Mouse (Mus musculus) T-cell, adult 66 days (primary cell): Measurements from ENCODE around the gene Acad12. TPM values are rescaled to one million over a fixed set of nuclear protein-coding genes. Genes with fewer than 3 reads are reported as not detected.

ENCODE experiments used
- total RNA-seq, 2 experiments: library from RNA; stranded (reverse); gene quantifications; 3 replicates in 1 of 2; 4 replicates in 1 of 2; pipeline ENCODE4 v1.2.4; 2023

Acad12 gene
- 10 to 100 TPM in 1 of 2 experiments, 1 to 10 TPM in 1; 10.0 to 14.7 TPM for total RNA-seq

DNA sequence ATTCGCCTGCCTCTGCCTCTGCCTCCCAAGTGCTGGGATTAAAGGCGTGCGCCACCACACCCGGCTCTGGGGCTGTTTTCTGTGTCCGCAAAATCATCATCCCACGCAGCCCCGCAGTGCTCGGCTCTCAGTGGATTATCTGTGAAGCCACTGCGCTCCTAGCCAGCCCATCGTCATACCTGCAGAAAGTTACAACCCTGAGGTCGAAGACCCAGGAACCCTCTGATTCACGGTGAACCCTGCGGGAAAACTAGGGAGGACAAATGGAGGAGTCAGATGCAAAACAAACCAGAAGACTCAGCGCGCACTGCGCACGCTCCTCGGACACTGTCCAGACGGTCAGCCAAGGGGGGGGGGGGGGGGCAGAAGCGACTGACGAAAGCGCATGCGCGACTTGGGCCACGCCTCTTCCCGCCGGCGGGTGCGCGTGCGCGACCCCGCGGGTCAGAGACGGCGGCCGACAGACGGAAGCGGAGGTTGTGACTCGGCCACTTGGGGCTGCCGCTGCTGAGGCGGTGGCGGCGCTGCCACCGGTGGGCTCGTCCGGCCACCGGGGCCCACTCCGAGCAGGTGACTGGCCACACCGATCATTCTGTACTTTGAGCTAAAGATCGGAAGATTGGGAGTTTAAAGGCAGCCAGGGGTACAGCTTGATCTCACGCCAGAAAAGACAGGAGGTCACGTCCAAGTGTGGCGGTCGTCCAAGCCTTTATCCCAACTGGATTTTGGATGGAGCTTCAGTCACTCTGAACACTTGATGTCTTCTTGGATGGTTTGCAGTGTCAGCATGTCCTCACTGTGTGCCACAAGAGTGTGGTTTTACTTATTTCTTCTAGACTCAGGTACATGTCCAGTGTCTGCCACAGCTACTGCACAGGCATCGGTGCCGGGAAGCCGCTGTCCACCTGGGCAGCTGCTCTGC is at the start of gene Acad12:
Acad12 (minus strand) TSS at position 347 of the 922 bp plus-strand sequence.

DNA sequence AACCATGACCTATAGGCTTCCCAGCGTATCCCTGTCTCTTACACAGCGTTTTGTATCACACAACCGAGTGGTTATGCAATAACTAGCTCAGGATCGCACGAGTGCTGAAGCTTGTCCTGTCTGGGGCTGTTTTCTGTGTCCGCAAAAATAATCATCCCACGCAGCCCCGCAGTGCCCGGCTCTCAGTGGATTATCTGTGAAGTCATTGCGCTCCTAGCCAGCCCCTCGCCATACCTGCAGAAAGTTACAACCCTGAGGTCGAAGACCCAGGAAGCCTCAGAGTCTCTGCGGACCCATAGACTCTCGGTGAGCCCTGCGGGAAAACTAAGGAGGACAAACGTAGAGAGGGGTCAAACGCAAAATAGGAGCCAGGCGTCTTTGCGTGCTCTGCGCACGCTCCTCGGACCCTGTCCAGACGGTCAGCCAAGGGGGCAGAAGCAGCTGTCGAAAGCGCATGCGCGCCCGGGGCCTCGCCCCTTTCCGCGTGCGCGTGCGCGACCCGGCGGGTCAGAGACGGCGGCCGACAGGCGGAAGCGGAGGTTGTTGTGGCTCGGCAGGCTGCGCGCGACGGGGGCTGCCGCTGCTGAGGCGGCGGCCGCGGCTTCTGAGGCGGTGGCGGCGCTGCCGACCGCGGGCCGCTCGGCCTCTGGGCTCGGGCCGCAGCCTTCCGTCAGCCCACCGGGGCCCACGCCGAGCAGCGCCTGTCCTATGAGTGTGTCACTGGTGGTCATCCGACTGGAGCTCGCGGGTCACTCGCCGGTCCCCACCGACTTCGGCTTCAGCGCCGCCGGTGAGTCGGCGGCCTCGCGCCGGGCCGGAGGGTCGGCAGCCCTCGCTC is 41.5 kb upstream of the Acad12 start, which contains the start of the genes Acad10 and Brap:
Acad10 (minus strand) TSS at position 456 of the 838 bp plus-strand sequence.
Brap (plus strand) TSS at position 505 of the 838 bp plus-strand sequence.

DNA sequence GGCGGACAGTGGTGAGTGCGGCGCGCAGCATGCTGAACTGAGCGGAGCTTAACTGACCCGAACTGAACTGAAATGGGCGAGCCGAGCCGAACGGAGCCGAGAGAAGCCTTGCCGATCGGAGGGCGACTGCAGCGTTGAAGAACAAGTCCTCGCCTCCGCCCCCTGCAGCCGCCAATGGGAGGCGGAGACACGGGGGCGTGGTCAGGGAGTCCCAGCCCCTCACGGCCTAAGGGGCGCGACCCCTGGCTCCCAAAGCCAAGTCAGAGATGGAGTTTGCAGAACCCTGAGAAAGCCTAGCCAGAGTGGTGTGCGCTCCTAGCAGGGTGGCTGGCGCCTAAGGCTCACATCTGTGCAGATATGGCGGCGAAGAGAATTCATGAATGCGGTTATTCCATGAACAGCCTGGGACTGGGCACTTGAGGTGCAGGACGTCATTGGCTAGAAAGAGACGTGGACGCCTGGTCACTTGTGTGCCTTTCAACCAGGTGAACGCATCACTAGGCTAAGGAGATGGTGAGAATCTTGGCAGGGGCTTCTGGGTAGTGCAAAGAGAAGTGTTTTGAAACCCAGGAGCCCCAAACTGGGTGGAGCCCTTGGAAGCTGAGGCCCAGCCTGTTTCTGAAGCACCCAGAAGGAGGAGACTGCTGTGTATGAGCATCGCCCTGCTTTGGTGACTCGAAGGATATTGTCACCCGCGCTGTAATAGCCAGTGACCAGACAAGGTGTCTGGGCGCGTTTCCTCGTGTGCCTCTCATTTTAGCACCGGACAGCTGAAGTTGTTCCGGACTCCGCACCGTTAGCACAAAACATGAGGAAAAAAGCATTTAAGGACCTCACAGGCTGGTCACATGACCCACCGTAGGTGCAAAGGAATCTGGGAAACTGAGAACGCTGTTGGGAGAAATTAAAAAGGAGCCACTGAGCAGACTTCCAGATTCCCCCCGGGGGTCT is 25.0 kb downstream of the Acad12 start, which contains the start of gene Aldh2:
Aldh2 (minus strand) TSS at position 374 of the 951 bp plus-strand sequence.

Other genes with a start within 250 kb of the Acad12 start
- gene Trafd1, start 233.3 kb downstream of the Acad12 start, total RNA-seq: 10 to 100 TPM; 41.8 to 51.2 TPM
- gene Naa25, start 221.0 kb downstream of the Acad12 start, total RNA-seq: 10 to 100 TPM; 43.3 to 44.9 TPM
- gene Tmem116, start 167.0 kb downstream of the Acad12 start, total RNA-seq: 1 to 10 TPM in 1 of 2 experiments, under 1 TPM in 1; 0.77 to 1.5 TPM
- gene Erp29, start 166.4 kb downstream of the Acad12 start, total RNA-seq: 10 to 100 TPM; 62.3 to 88.1 TPM
- under 1 TPM; 0.29 to 0.30 TPM for gene Adam1b, start 115.5 kb downstream of the Acad12 start, total RNA-seq
- 10 to 100 TPM; 13.2 to 13.5 TPM for gene Adam1a, start 73.5 kb downstream of the Acad12 start, total RNA-seq
- gene Gm42878, start 73.5 kb downstream of the Acad12 start, total RNA-seq: not detected
- 100 to 1,000 TPM in 1 of 2 experiments, 10 to 100 TPM in 1; 99.5 to 122 TPM for gene Mapkapk5, start 73.0 kb downstream of the Acad12 start, total RNA-seq
- 10 to 100 TPM; 73.4 to 87.9 TPM for gene Aldh2, start 25.1 kb downstream of the Acad12 start, total RNA-seq
- gene Acad10, start 41.6 kb upstream of the Acad12 start, total RNA-seq: 10 to 100 TPM; 11.4 to 12.3 TPM
- gene Brap, start 41.6 kb upstream of the Acad12 start, total RNA-seq: 100 to 1,000 TPM; 107 to 120 TPM
- 100 to 1,000 TPM in 1 of 2 experiments, 10 to 100 TPM in 1; 90.0 to 109 TPM for gene Atxn2, start 92.4 kb upstream of the Acad12 start, total RNA-seq
- 10 to 100 TPM; 31.3 to 32.9 TPM for gene Sh2b3, start 218.7 kb upstream of the Acad12 start, total RNA-seq
- gene Pheta1, start 230.0 kb upstream of the Acad12 start, total RNA-seq: 1 to 10 TPM; 5.0 to 6.6 TPM